Mouse (Mus musculus): ENCODE results near the gene Olfr248. TPM values are rescaled to one million over a fixed set of nuclear protein-coding genes. Genes with fewer than 3 reads are reported as not detected.

Olfr248 gene
- total and polyA plus RNA-seq, 3 experiments = not detected

DNA sequence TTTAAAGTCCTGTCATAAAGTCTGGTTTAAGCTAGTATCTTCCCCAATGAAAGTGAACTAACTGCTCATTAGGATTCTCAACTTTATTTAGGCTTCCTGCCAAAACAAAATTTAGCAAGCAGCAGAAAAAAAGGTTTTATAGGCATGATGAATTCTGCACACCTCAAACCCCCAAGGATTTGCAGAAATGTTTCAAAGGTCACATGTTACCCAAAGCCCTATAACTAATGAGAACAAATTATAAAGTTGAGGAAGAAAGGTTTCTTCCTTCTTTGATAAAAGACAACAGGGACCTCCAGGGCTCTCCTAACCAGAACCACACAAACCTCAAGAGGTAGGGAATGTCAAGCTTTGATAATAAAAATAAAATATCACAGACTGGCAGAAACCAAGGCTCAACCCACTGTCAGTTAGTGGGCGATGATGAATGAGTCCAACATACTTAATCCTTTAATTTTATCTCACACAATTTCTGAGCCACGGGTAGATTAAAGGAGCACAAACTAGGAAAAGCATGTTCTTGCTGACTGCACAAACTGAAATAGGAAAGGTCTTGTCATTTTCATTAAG is 25.9 kb upstream of the Olfr248 start, which contains the start of gene Olfr417 (continued):
- no peak for TF ChIP-seq MXI1 (IDR thresholded peaks at IDR 0.05; ENCODE audit: low read depth, low read length)
- TF ChIP-seq TCF12 (IDR thresholded peaks at IDR 0.05; ENCODE audit: low read depth, low read length) = peak; percentile 94
- no peak for TF ChIP-seq SMC3 (IDR thresholded peaks at IDR 0.05; ENCODE audit: low read depth, low read length)
- TF ChIP-seq POLR2AphosphoS5 (IDR thresholded peaks at IDR 0.05; ENCODE audit: borderline replicate concordance, low read depth, low read length) = no peak
- peak; percentile 63 for TF ChIP-seq ZNF384 (IDR thresholded peaks at IDR 0.05; ENCODE audit: low read depth, low read length)
- TF ChIP-seq POLR2AphosphoS2 (IDR thresholded peaks at IDR 0.05; ENCODE audit: low read length) = no peak

DNA sequence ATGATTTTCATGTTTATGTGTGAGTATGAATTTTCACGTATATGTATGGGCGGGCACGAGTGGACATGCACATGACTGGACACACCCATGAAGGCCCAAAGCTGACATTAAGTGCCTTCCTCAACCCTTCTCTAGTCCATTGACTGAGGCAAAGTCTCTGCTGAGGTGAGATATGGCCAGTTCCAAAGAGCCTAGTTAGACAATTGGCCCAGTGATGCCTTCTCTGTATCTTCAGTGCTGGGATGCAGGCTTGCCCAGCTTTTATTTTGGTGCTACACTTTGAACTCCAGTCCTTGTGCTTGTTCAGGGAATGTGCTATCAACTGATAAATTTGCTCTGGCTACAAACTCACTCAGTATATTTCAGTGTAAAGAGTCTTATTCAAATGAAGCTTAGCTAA is 17.0 kb upstream of the Olfr248 start:
- no peak for DNase-seq (ENCODE audit: low read depth, low spot score)

DNA sequence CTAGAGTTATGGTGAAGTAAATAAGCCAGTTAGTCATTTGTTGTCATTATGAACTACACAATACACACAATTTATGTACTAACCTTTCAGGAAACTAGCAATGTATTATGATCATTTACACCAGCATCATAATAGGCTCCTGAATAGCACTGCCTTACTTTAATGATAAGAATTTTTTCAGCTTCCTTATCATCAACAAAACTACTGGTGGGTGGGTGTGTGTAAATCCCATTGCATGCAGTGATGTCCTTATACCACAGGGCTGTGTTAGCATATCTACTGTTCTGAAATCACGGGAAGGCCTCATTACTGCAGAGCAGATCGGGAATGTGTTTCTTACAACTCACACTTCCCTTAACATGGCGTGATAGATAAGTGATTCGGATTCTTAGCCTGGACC is 32.1 kb downstream of the Olfr248 start:
- H3K36me3 ChIP-seq (ENCODE audit: control insufficient read depth in 1 of 2, insufficient read depth in 2 of 2, low read length in 2 of 2) = peaks cover 0 to 21% of the 10 kb centered on the region in 2 experiments; a peak in 2 of 4 replicates
- peak; percentile 11 for DNase-seq (ENCODE audit: low read depth, low spot score)

More for the DNA sequence above, 17.0 kb upstream of the Olfr248 start:
- no peaks in the 10 kb centered on the region for H3K36me3 ChIP-seq (ENCODE audit: control insufficient read depth in 1 of 2, insufficient read depth in 2 of 2, low read length in 2 of 2)
- H3K4me1 ChIP-seq (ENCODE audit: control insufficient read depth in 1 of 2, insufficient read depth in 2 of 2, low read length in 2 of 2) = no peaks in the 10 kb centered on the region
- TF ChIP-seq KAT2A (conservative IDR thresholded peaks at IDR 0.05; ENCODE audit: low read depth, low read length) (no peak), TBP (IDR thresholded peaks at IDR 0.05; ENCODE audit: low read depth, low read length) (no peak), HCFC1 (IDR thresholded peaks at IDR 0.05; ENCODE audit: low read depth, low read length) (no peak), RAD21 (IDR thresholded peaks at IDR 0.05; ENCODE audit: low read depth, low read length) (no peak), ZNF384 (IDR thresholded peaks at IDR 0.05; ENCODE audit: low read depth, low read length) (no peak), ELF1 (IDR thresholded peaks at IDR 0.05; ENCODE audit: low read depth, low read length) (no peak), ZKSCAN1 (IDR thresholded peaks at IDR 0.05; ENCODE audit: low read depth, low read length) (no peak), E2F4 (IDR thresholded peaks at IDR 0.05; ENCODE audit: borderline replicate concordance, low read depth, low read length) (no peak)
- no peak overlapping the region for H3K27ac ChIP-seq (ENCODE audit: control insufficient read depth, low read depth, low read length)
- H3K27me3 ChIP-seq (ENCODE audit: control insufficient read depth in 1 of 2, insufficient read depth in 2 of 2, low read length in 2 of 2) = no peaks in the 10 kb centered on the region
- H3K9me3 ChIP-seq (replicated peaks; ENCODE audit: insufficient read depth, low read length) = no peaks in the 10 kb centered on the region
- no peak overlapping the region for H3K4me3 ChIP-seq (ENCODE audit: control insufficient read depth in 1 of 2, insufficient read depth in 1 of 2, low read depth in 2 of 2, low read length in 2 of 2)
- no peak overlapping the region for H3K9ac ChIP-seq (ENCODE audit: control insufficient read depth, low read depth, low read length, poor library complexity, severe bottlenecking)
- H3K79me2 ChIP-seq (ENCODE audit: control insufficient read depth, insufficient read depth, low read length, poor library complexity) = no peaks in the 10 kb centered on the region

More for the DNA sequence above, 32.1 kb downstream of the Olfr248 start:
- Histone ChIP-seq H3K79me2 (ENCODE audit: control insufficient read depth, insufficient read depth, low read length, poor library complexity) (no peaks in the 10 kb centered on the region), H3K9me3 (replicated peaks; ENCODE audit: insufficient read depth, low read length) (no peaks in the 10 kb centered on the region), H3K27ac (ENCODE audit: control insufficient read depth, low read depth, low read length) (no peak overlapping the region), H3K27me3 (ENCODE audit: control insufficient read depth in 1 of 2, insufficient read depth in 2 of 2, low read length in 2 of 2) (no peaks in the 10 kb centered on the region), H3K4me1 (ENCODE audit: control insufficient read depth in 1 of 2, insufficient read depth in 2 of 2, low read length in 2 of 2) (peaks cover 15% of the 10 kb centered on the region in 2 experiments), H3K4me3 (ENCODE audit: control insufficient read depth in 1 of 2, insufficient read depth in 1 of 2, low read depth in 2 of 2, low read length in 2 of 2) (no peak overlapping the region), H3K9ac (ENCODE audit: control insufficient read depth, low read depth, low read length, poor library complexity, severe bottlenecking) (no peak overlapping the region)
- TF ChIP-seq GATA1 (IDR thresholded peaks at IDR 0.05; ENCODE audit: low read depth, low read length) (0 out of 2 replicates have a peak, but pooled peaks have one; percentile 13), ZMIZ1 (IDR thresholded peaks at IDR 0.05; ENCODE audit: low read depth, low read length) (no peak), TAL1 (IDR thresholded peaks at IDR 0.05; ENCODE audit: low read length) (no peak)
